Mouse (Mus musculus): ENCODE measurements around the gene Col4a4.

Gene Col4a4

DNA sequence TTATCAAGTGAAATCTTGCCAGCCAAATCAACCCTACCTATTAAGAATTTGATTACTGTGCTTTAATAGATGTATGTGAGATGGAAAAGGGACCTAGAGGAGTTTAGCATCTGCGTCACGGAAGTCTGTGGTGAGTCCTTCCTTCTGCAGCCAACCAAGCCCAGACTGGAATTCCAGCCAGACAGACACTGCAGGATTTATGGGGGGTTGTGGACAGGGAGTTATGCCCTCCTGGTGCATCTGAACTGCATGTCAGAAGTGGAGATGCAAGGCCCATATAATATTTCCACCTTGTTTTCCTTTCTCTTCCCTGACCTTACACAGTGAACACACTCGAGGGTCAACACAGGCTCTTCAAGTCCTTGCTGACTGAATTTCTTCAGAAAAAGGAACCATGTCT is 176.1 kb downstream of the Col4a4 start:
- DNase-seq: no peak

DNA sequence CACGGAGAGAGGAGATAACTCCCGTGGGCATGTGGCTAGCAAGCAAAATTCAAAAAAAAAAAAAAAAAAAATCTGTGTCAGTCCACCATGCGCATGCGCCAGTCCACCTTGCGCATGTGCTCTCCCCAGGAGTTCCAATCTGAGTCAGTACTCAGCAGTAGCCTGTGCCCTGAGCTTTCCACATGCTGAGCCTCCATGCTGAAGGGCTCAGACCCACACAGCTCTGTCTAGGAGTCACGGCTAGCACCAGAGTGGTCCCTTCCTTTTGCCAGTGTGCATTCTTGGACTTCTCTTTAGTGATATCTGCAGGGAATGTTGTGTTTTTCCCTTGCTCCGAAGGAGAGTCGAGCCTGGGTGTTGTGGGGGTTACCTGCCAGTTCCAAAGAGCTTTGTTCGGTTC is 177.4 kb downstream of the Col4a4 start:
- DNase-seq: no peak

- no peak for DNase-seq
These were observed 178.9 kb downstream of the Col4a4 start for GRCm38 (mm10) chr1:82407786-82408185.
